Mouse (Mus musculus): ENCODE measurements around the gene Olfr867. TPM values are rescaled to one million over a fixed set of nuclear protein-coding genes. Genes with fewer than 3 reads are reported as not detected.

Gene Olfr867
- total RNA-seq (2014; fragmentation: Nextera tagmentation) (not detected in 2 replicates), total RNA-seq (2017) (not detected in 2 replicates)

DNA sequence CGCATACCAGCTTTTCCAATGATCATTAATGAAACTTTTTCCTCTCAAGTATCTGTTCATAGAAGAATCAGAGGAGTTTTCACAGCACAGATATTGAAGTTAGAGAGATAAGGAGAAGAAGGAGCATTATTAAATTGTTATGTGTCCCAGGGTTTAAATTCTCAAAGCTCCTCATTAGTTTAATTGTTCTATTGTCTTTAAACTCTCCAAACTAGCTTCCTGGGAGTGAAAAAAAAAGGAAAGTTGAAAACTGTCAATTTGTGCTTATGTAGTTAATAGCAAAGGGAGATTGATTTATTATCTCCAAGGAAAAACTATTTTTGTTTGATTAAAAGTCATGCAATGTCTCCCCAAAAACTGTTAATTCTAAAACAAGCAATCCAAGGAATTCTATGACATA lies at the start of gene Olfr867:
TSS of gene Olfr867 (minus strand) at position 101 of the 400 bp plus-strand sequence.
- ATAC-seq (replicated peaks; ENCODE audit: low FRiP score, low TSS enrichment, poor library complexity, severe bottlenecking) = no peak

DNA sequence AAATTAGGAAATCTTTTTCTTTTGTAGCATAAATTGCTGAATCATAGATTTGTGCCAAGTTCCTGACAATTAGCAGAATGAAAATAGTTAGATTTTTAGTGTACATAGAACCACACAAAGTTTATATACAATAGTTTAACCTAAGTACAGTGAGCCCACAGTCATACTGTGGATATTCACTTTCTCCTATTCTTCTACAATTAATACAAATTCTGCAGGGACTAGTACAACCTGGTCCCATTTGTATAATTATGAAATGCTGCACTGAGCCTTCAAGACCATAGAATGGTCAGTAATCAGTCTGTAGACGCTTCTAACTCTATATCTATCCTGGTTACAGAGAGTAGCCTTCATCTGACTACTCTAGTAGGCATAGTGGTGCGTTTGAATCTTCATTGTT lies 41.0 kb upstream of the Olfr867 start, which contains the start of gene Olfr868:
TSS of gene Olfr868 (plus strand) at position 301 of the 400 bp plus-strand sequence.
- ATAC-seq (replicated peaks; ENCODE audit: low FRiP score, low TSS enrichment, poor library complexity, severe bottlenecking) = no peak

DNA sequence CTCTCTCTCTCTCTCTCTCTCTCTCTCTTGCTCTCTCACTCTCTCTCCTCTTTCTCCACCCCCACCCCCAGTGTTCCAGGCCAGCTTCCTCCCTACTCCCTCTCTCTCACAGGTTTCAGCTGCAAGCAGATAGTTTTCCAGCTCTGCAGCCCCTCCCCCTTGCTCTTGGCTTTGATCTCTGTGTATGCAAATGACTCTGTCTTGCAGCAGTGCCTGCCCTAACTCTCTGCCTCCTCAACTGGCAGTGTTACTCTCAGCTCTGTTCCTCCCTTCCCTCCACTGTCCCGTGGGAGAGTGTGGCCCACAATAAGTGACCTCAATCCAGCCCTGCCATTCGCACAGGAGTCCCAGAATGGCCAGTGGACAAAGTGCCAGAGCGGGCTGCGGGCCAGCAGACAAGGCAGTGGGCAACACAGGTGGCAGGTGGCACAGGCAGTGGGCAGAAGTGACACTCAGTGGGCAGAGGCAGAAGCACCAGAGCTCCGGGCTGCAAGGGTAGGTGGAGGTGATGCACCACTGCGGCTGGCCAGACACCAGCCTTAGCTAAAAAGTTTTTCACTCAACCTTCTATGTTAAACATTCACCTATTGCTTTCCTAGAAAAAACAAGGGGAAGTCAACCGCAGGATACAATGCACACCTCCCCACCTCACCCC lies 16.3 kb upstream of the Olfr867 start:
- ATAC-seq (replicated peaks; ENCODE audit: low FRiP score, low TSS enrichment, poor library complexity, severe bottlenecking) = no peak

DNA sequence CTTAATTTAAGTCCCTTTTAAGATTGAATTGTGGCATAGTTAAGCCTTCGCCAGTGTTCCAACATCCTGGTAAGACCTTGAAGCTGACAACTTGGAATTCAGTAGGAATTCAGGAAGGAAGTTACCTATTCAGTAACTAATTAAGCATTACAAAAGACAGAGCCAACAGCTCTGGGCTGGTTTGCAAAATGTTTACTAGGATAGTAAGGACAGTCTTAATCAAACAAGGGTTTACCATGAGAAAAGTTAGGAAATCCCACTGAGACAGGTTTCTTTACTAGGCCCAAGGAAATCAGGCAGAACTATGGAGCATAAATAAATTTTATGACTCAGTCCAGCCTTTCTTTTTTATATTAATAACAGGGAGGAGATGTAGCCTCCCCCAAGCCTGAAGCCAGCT lies 13.9 kb upstream of the Olfr867 start:
- ATAC-seq (replicated peaks; ENCODE audit: low FRiP score, low TSS enrichment, poor library complexity, severe bottlenecking) = no peak

DNA sequence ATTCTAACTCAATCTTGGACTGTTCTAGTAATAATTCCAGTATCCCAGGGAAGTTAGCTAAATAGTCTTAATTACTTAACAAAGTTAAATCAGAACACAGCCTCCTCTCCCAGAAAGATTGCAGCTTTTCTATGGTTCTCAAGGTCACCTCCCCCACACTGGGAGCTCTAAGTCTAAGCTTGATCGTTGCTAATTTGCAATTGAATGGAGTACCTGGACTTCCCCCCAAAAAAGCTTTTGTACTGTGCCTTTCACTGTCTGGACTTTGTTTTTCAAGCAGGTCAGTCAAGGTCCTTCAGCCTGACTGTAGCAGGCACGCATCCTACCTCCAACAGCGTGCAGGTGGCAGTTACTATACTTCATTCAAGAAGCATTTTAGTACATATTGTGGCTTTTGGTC lies 12.9 kb upstream of the Olfr867 start:
- ATAC-seq (replicated peaks; ENCODE audit: low FRiP score, low TSS enrichment, poor library complexity, severe bottlenecking) = no peak

DNA sequence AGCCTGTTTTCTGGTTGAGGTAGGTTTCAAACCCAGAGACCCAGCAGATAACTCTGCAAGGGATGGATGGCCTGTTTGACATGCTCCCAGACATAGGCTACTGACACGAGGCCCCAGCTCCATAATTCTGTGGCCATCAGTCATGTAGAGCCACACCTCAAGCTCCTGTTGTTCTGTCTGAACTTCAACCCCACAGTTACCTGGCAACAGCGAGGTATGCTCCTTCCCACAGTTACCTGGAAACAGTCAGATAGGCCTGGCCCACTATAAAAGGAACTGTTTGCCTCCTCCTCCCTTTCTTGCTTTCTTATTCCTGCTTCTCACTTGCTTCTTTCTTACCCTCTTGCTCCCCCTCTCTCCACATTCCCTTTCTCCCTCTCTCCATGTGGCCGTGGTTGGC lies 9.4 kb downstream of the Olfr867 start:
- no peak for ATAC-seq (replicated peaks; ENCODE audit: low FRiP score, low TSS enrichment, poor library complexity, severe bottlenecking)

DNA sequence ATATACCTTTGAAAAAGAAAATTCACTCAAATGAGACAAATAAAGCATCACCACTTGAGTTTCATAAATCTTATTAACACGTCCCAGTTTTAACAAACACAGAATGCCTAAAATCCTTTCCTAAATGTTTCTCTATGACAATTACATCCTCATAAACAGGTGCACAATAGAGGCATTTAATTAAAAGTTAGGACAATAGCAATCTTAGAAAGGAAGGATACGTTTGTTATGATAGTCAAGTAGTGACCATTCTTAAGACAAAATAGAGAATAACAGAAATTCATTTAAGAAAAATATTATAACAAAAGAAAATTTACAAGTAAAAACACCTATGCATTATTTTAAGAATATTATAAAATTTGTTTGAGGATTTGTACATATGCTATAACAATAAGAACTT lies 29.4 kb downstream of the Olfr867 start, which contains the start of gene Olfr866:
TSS of gene Olfr866 (minus strand) at position 101 of the 400 bp plus-strand sequence.
- no peak for ATAC-seq (replicated peaks; ENCODE audit: low FRiP score, low TSS enrichment, poor library complexity, severe bottlenecking)

Other genes with a start within 250 kb of the Olfr867 start
- gene Olfr860, start 207.8 kb downstream of the Olfr867 start, total RNA-seq (2014; fragmentation: Nextera tagmentation) = not detected in 2 replicates
- gene Olfr860, start 207.8 kb downstream of the Olfr867 start, total RNA-seq (2017) = not detected in 2 replicates
- gene Olfr862, start 169.6 kb downstream of the Olfr867 start, total RNA-seq (2014; fragmentation: Nextera tagmentation) = not detected in 2 replicates
- not detected in 2 replicates for gene Olfr862, start 169.6 kb downstream of the Olfr867 start, total RNA-seq (2017)
- not detected in 2 replicates for gene Olfr77, start 140.7 kb downstream of the Olfr867 start, total RNA-seq (2014; fragmentation: Nextera tagmentation)
- 0.15 and 0.42 TPM in 2 replicates for gene Olfr77, start 140.7 kb downstream of the Olfr867 start, total RNA-seq (2017)
- gene Olfr866, start 29.5 kb downstream of the Olfr867 start, total RNA-seq (2014; fragmentation: Nextera tagmentation) = not detected in 2 replicates
- not detected in 2 replicates for gene Olfr866, start 29.5 kb downstream of the Olfr867 start, total RNA-seq (2017)
- gene Olfr868, start 41.1 kb upstream of the Olfr867 start, total RNA-seq (2014; fragmentation: Nextera tagmentation) = not detected in 2 replicates
- not detected in 2 replicates for gene Olfr868, start 41.1 kb upstream of the Olfr867 start, total RNA-seq (2017)
- gene Olfr869, start 71.4 kb upstream of the Olfr867 start, total RNA-seq (2014; fragmentation: Nextera tagmentation) = not detected in 2 replicates
- gene Olfr869, start 71.4 kb upstream of the Olfr867 start, total RNA-seq (2017) = not detected in 2 replicates
- gene Olfr870, start 116.5 kb upstream of the Olfr867 start, total RNA-seq (2014; fragmentation: Nextera tagmentation) = not detected in 2 replicates
- not detected in 2 replicates for gene Olfr870, start 116.5 kb upstream of the Olfr867 start, total RNA-seq (2017)
- not detected in 2 replicates for gene Olfr871, start 154.6 kb upstream of the Olfr867 start, total RNA-seq (2014; fragmentation: Nextera tagmentation)
- gene Olfr871, start 154.6 kb upstream of the Olfr867 start, total RNA-seq (2017) = not detected in 2 replicates
- not detected in 2 replicates for gene Olfr872, start 179.6 kb upstream of the Olfr867 start, total RNA-seq (2014; fragmentation: Nextera tagmentation)
- gene Olfr872, start 179.6 kb upstream of the Olfr867 start, total RNA-seq (2017) = not detected in 2 replicates
- gene Olfr39, start 224.8 kb upstream of the Olfr867 start, total RNA-seq (2014; fragmentation: Nextera tagmentation) = not detected in 2 replicates
- not detected in 2 replicates for gene Olfr39, start 224.8 kb upstream of the Olfr867 start, total RNA-seq (2017)
- not detected in 2 replicates for gene Olfr873, start 241.0 kb upstream of the Olfr867 start, total RNA-seq (2014; fragmentation: Nextera tagmentation)
- not detected in 2 replicates for gene Olfr873, start 241.0 kb upstream of the Olfr867 start, total RNA-seq (2017)